Mouse (Mus musculus) kidney, postnatal 14 days (tissue): ENCODE results near the gene Kit.

ENCODE experiments used
- DNase-seq: peaks from one replicate; pipeline ENCODE4 v3.0.0; 2022; ENCODE audit warnings: mixed read lengths

Gene Kit

GRCm38 (mm10) chr5:75574852-75575566 is at the start of gene Kit:
TSS of gene Kit (plus strand) at chr5:75574916.
- DNase-seq, result peak; percentile 88

- no peak for DNase-seq
These were observed 38.6 kb upstream of the Kit start for GRCm38 (mm10) chr5:75536156-75536555.

GRCm38 (mm10) chr5:75537717-75538116 is 37.0 kb upstream of the Kit start:
- DNase-seq, result no peak

GRCm38 (mm10) chr5:75538458-75538857 is 36.3 kb upstream of the Kit start:
- DNase-seq, result no peak

GRCm38 (mm10) chr5:75539098-75539497 is 35.6 kb upstream of the Kit start:
- DNase-seq, result no peak

GRCm38 (mm10) chr5:75543757-75544156 is 31.0 kb upstream of the Kit start:
- no peak for DNase-seq

GRCm38 (mm10) chr5:75544472-75545264 is 30.0 kb upstream of the Kit start:
- DNase-seq, result peak; percentile 36

- no peak for DNase-seq
These were observed 29.5 kb upstream of the Kit start for GRCm38 (mm10) chr5:75545265-75545643.

GRCm38 (mm10) chr5:75553021-75553420 is 21.7 kb upstream of the Kit start:
- DNase-seq, result no peak

- no peak for DNase-seq
These were observed 17.1 kb upstream of the Kit start for GRCm38 (mm10) chr5:75557636-75558035.

GRCm38 (mm10) chr5:75559291-75559690 is 15.4 kb upstream of the Kit start:
- DNase-seq, result peak; percentile 50

GRCm38 (mm10) chr5:75561231-75561630 is 13.5 kb upstream of the Kit start:
- no peak for DNase-seq

GRCm38 (mm10) chr5:75574151-75574851 is 415 bp upstream of the Kit start:
- no peak for DNase-seq

GRCm38 (mm10) chr5:75575567-75576515 is 1.1 kb downstream of the Kit start:
- peak; percentile 64 for DNase-seq

GRCm38 (mm10) chr5:75576741-75577140 is 2.0 kb downstream of the Kit start:
- no peak for DNase-seq

GRCm38 (mm10) chr5:75578141-75578540 is 3.4 kb downstream of the Kit start:
- DNase-seq, result no peak

- no peak for DNase-seq
These were observed 4.5 kb downstream of the Kit start for GRCm38 (mm10) chr5:75579244-75579643.

GRCm38 (mm10) chr5:75579646-75580268 is 5.0 kb downstream of the Kit start:
- DNase-seq, result no peak

- no peak for DNase-seq
These were observed 7.2 kb downstream of the Kit start for GRCm38 (mm10) chr5:75581926-75582325.

GRCm38 (mm10) chr5:75587781-75588180 is 13.1 kb downstream of the Kit start:
- DNase-seq, result no peak

- no peak for DNase-seq
These were observed 15.0 kb downstream of the Kit start for GRCm38 (mm10) chr5:75589552-75590346.
